Mouse (Mus musculus): ENCODE measurements at regions not wholly inside any gene's neighbourhood (a gene's known extent, or its start where the extent isn't known, plus 50 kb on each side); places are given as distances from the start of the nearest gene placed in this dataset.

GRCm38 (mm10) chr7:115360142-115360541 lies 616.6 kb downstream of the Insc start:
- Histone ChIP-seq H3K27me3 (replicated peaks) (no peaks in the 10 kb centered on the region), H3K9me3 (peaks cover 7% of the 10 kb centered on the region)
- ATAC-seq (ENCODE audit: extremely low read depth, insufficient number of reproducible peaks, low FRiP score, low TSS enrichment): no peak

DNA sequence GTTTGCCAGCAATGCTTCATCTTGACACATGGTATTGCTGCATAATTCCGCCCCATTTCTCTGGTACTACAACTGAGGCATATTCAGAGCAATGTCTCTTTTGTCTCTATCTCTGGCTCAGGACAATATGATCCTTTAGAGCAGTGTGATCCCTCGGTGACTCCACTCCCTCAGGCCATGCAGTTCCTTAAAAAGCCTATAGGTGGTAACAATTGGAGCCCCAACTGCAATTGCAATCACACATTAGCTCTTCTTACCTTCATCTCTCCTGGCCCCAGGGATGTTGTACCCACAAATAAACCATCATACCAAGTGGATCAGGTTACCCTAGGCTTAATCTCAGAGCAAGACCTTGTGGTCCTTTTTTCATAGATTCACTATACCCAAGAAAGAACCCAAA lies 618.6 kb downstream of the Insc start:
- Histone ChIP-seq H3K36me3 (no peaks in the 10 kb centered on the region), H3K4me1 (peaks cover 30% of the 10 kb centered on the region), H3K27ac (replicated peaks) (no peak overlapping the region), H3K9me3 (peaks cover 7% of the 10 kb centered on the region), H3K4me2 (no peak overlapping the region), H3K27me3 (replicated peaks) (no peaks in the 10 kb centered on the region), H3K9ac (no peak overlapping the region), H3K4me3 (no peak overlapping the region)
- ATAC-seq (ENCODE audit: extremely low read depth, insufficient number of reproducible peaks, low FRiP score, low TSS enrichment): no peak
- WGBS: 78% methylated on average over 2 of the region's 2 CpGs

More at GRCm38 (mm10) chr7:115360142-115360541, 616.6 kb downstream of the Insc start:
- Histone ChIP-seq H3K4me1 (peaks cover 14% of the 10 kb centered on the region), H3K27ac (replicated peaks) (no peak overlapping the region), H3K9ac (no peak overlapping the region), H3K4me3 (no peak overlapping the region), H3K36me3 (no peaks in the 10 kb centered on the region), H3K4me2 (no peak overlapping the region)
- WGBS: 79% methylated on average over 3 of the region's 3 CpGs

DNA sequence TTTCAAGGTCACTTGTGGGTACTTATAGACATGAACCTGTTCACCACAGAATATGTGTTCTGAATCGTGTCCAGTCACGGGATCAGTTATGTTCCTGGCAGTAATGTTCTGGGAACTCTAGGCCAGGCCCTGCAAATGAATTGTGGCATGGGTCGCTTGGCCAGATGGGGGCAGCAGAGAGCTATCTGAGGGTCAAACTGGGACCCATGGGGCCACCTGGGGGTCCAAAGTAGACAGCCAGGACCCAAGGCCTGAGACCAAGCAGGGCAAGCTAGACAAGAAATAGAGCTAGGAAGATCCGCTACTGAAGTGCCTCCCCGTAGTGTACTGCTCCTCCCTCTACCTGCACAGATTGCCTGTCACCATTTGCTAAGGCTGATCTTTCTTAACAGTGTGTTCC lies 623.4 kb downstream of the Insc start:
- ATAC-seq (ENCODE audit: extremely low read depth, insufficient number of reproducible peaks, low FRiP score, low TSS enrichment): no peak
- no peak overlapping the region for H3K27ac ChIP-seq (replicated peaks)
- H3K4me3 ChIP-seq: no peak overlapping the region
- H3K36me3 ChIP-seq: no peaks in the 10 kb centered on the region
- H3K4me1 ChIP-seq: peaks cover 28% of the 10 kb centered on the region
- no peak overlapping the region for H3K4me2 ChIP-seq
- H3K9me3 ChIP-seq: no peaks in the 10 kb centered on the region
- no peaks in the 10 kb centered on the region for H3K27me3 ChIP-seq (replicated peaks)
- H3K9ac ChIP-seq: no peak overlapping the region
- 35% methylated on average over 5 of the region's 5 CpGs for WGBS

DNA sequence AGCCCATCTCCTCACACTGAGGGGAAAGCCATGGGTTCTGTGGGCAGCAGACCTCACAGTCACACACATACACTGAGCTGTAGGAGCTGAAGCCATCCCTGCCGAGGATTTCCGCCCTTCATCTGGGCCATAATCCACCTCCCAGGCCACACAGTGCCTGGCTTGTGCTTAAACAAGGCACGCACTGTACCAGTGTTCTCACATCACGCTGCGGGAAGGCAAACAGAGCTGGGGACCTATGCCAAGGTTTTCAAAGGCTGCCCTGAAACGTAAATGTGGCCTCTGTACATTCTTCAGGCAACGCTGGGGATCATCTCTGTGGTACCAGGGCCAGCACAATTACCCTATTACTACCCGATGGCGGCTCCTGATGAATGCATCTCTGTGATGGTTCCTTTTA lies 627.6 kb downstream of the Insc start:
- Histone ChIP-seq H3K36me3 (no peaks in the 10 kb centered on the region), H3K4me2 (no peak overlapping the region), H3K4me3 (no peak overlapping the region), H3K27me3 (replicated peaks) (no peaks in the 10 kb centered on the region), H3K4me1 (peaks cover 54% of the 10 kb centered on the region), H3K9ac (no peak overlapping the region), H3K27ac (replicated peaks) (0 out of 2 replicates have a peak overlapping the region, but pooled peaks have one; percentile 4), H3K9me3 (no peaks in the 10 kb centered on the region)
- ATAC-seq (ENCODE audit: extremely low read depth, insufficient number of reproducible peaks, low FRiP score, low TSS enrichment): no peak
- 67% methylated on average over 9 of the region's 9 CpGs for WGBS

DNA sequence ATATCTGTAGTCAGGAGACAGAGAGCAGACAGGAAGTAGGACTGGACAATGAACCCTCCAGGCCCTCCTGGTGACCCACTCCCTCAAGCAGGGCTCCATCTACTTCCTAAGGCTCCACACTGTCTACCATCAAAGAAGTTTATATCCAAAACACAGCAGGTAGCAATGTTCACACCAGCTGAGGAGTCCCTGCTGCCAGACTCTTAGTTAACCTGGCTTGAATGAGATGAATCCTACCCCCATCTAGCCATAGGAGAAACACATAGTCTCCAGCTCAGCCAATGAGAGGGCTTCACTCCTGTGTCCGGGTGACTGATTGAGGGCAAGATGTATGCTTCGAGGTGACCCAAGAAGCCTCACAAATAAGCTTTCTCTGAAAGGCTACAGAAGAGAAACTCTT lies 629.4 kb downstream of the Insc start:
- H3K4me1 ChIP-seq: peaks cover 41% of the 10 kb centered on the region
- H3K36me3 ChIP-seq: no peaks in the 10 kb centered on the region
- H3K27ac ChIP-seq (replicated peaks): no peak overlapping the region
- H3K9me3 ChIP-seq: no peaks in the 10 kb centered on the region
- no peak overlapping the region for H3K4me2 ChIP-seq
- no peak overlapping the region for H3K9ac ChIP-seq
- H3K27me3 ChIP-seq (replicated peaks): no peaks in the 10 kb centered on the region
- WGBS: 62% methylated on average over 2 of the region's 2 CpGs
- no peak for ATAC-seq (ENCODE audit: extremely low read depth, insufficient number of reproducible peaks, low FRiP score, low TSS enrichment)
- no peak overlapping the region for H3K4me3 ChIP-seq

DNA sequence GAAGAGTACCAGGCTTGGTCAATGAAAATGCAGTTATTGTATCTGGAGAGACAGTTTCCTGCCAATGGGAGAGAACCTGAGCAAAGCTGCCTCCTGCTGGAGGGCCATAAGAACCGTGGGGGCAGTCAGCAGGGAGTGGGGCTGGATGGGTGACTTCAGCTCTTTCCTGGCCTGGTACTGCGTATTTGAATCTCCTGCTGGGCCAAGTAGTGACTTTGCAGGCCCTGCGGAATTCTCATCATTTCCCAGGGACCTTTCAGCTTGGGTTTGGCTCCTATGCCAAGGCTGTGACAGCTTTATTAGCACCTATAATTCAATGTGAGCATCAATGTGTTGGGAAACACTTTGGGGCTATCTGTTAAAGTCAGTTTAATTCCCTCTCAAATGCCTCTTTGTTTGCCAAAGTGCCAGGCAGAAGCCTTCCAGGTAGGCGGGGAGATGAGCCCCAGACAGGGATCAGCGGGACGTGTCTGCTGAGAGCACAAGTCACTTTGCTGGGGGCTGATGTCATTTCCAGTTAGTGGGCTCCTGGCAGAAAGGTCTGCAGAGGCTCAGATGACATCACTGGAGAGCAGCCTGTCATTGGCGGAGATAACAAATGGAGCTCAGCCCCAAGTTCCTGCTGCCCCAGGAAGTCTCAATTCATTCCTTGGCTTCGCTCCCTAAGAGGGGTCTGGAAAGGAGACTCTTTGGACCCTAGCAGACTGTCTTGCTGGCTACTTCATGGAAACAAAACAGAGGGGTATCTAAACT lies 630.5 kb downstream of the Insc start:
- Histone ChIP-seq H3K36me3 (no peaks in the 10 kb centered on the region), H3K4me1 (peaks cover 45% of the 10 kb centered on the region), H3K4me2 (peak overlapping the region; percentile 22; the same call in 1 of the 2 replicates), H3K9me3 (no peaks in the 10 kb centered on the region), H3K27ac (replicated peaks) (peak overlapping the region; percentile 69), H3K4me3 (no peak overlapping the region), H3K9ac (no peak overlapping the region), H3K27me3 (replicated peaks) (no peaks in the 10 kb centered on the region)
- peak; percentile 46; the same call in 1 of the 2 replicates for ATAC-seq (ENCODE audit: extremely low read depth, insufficient number of reproducible peaks, low FRiP score, low TSS enrichment)
- 31% methylated on average over 8 of the region's 8 CpGs for WGBS

DNA sequence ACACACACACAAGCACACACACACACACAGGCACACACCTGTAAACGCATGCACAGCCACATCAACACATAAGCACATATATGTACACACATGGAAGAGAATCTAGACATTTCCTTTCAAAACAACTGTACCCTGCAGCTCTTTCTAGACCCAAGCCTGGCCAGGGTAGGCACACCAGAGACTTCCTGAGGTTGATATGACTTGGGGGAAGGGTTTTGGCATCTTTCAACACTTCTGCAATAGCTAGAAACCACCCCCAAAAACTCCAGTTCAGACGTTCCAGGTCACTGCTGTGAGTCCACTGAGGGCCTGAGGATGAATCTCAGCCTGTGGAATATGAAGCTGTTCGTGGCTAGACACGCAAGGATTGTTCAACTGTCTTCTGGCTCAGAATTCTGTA lies 632.6 kb downstream of the Insc start:
- no peak overlapping the region for H3K4me3 ChIP-seq
- H3K27ac ChIP-seq (replicated peaks): no peak overlapping the region
- no peak overlapping the region for H3K4me2 ChIP-seq
- no peaks in the 10 kb centered on the region for H3K27me3 ChIP-seq (replicated peaks)
- H3K36me3 ChIP-seq: no peaks in the 10 kb centered on the region
- H3K4me1 ChIP-seq: peaks cover 60% of the 10 kb centered on the region
- no peaks in the 10 kb centered on the region for H3K9me3 ChIP-seq
- WGBS: 60% methylated on average over 4 of the region's 4 CpGs
- no peak overlapping the region for H3K9ac ChIP-seq
- ATAC-seq (ENCODE audit: extremely low read depth, insufficient number of reproducible peaks, low FRiP score, low TSS enrichment): no peak

- Histone ChIP-seq H3K36me3 (no peaks in the 10 kb centered on the region), H3K4me3 (no peak overlapping the region), H3K9ac (no peak overlapping the region), H3K9me3 (no peaks in the 10 kb centered on the region), H3K27me3 (replicated peaks) (no peaks in the 10 kb centered on the region), H3K4me2 (no peak overlapping the region), H3K27ac (replicated peaks) (peak overlapping the region; percentile 55), H3K4me1 (peaks cover 68% of the 10 kb centered on the region)
- no peak for ATAC-seq (ENCODE audit: extremely low read depth, insufficient number of reproducible peaks, low FRiP score, low TSS enrichment)
- WGBS: 67% methylated on average over 3 of the region's 3 CpGs
These were observed 635.3 kb downstream of the Insc start for GRCm38 (mm10) chr7:115378836-115379235.

GRCm38 (mm10) chr7:115379600-115379999 lies 636.1 kb downstream of the Insc start:
- 27% methylated on average over 7 of the region's 7 CpGs for WGBS
- no peak overlapping the region for H3K4me3 ChIP-seq
- H3K9me3 ChIP-seq: no peaks in the 10 kb centered on the region
- H3K9ac ChIP-seq: no peak overlapping the region
- peak; percentile 46; the same call in 1 of the 2 replicates for ATAC-seq (ENCODE audit: extremely low read depth, insufficient number of reproducible peaks, low FRiP score, low TSS enrichment)
- peaks cover 60% of the 10 kb centered on the region for H3K4me1 ChIP-seq
- 0 out of 2 replicates have a peak overlapping the region, but pooled peaks have one; percentile 13 for H3K4me2 ChIP-seq
- no peaks in the 10 kb centered on the region for H3K27me3 ChIP-seq (replicated peaks)
- H3K36me3 ChIP-seq: no peaks in the 10 kb centered on the region
- peak overlapping the region; percentile 55 for H3K27ac ChIP-seq (replicated peaks)

- peak overlapping the region; percentile 30; the same call in 1 of the 2 replicates for H3K27ac ChIP-seq (replicated peaks)
- no peaks in the 10 kb centered on the region for H3K9me3 ChIP-seq
- H3K36me3 ChIP-seq: no peaks in the 10 kb centered on the region
- H3K4me2 ChIP-seq: no peak overlapping the region
- no peak overlapping the region for H3K4me3 ChIP-seq
- H3K4me1 ChIP-seq: peaks cover 46% of the 10 kb centered on the region
- no peak overlapping the region for H3K9ac ChIP-seq
- ATAC-seq (ENCODE audit: extremely low read depth, insufficient number of reproducible peaks, low FRiP score, low TSS enrichment): no peak
- H3K27me3 ChIP-seq (replicated peaks): no peaks in the 10 kb centered on the region
- 56% methylated on average over 8 of the region's 8 CpGs for WGBS
These were observed 637.6 kb downstream of the Insc start for GRCm38 (mm10) chr7:115380989-115381610.

GRCm38 (mm10) chr7:115382876-115383275 lies 639.4 kb downstream of the Insc start:
- WGBS: 73% methylated on average over 2 of the region's 2 CpGs
- Histone ChIP-seq H3K4me1 (peaks cover 43% of the 10 kb centered on the region), H3K27me3 (replicated peaks) (no peaks in the 10 kb centered on the region), H3K27ac (replicated peaks) (no peak overlapping the region), H3K4me3 (no peak overlapping the region), H3K4me2 (no peak overlapping the region), H3K9ac (no peak overlapping the region; the same call in 1 of the 2 replicates), H3K36me3 (no peaks in the 10 kb centered on the region), H3K9me3 (no peaks in the 10 kb centered on the region)
- no peak for ATAC-seq (ENCODE audit: extremely low read depth, insufficient number of reproducible peaks, low FRiP score, low TSS enrichment)

GRCm38 (mm10) chr7:115388874-115389273 lies 645.4 kb downstream of the Insc start:
- H3K27ac ChIP-seq (replicated peaks): no peak overlapping the region
- no peak for ATAC-seq (ENCODE audit: extremely low read depth, insufficient number of reproducible peaks, low FRiP score, low TSS enrichment)
- no peak overlapping the region for H3K4me2 ChIP-seq
- WGBS: 66% methylated on average over 5 of the region's 5 CpGs
- H3K9me3 ChIP-seq: no peaks in the 10 kb centered on the region
- no peak overlapping the region for H3K4me3 ChIP-seq
- H3K4me1 ChIP-seq: peaks cover 8% of the 10 kb centered on the region
- no peak overlapping the region for H3K9ac ChIP-seq
- H3K36me3 ChIP-seq: no peaks in the 10 kb centered on the region
- no peaks in the 10 kb centered on the region for H3K27me3 ChIP-seq (replicated peaks)

All from heart, embryonic 13.5 days (tissue).